Mouse (Mus musculus): Measurements from ENCODE around the gene Agk. TPM values are rescaled to one million over a fixed set of nuclear protein-coding genes. Genes with fewer than 3 reads are reported as not detected.

The Agk gene
- polyA plus RNA-seq, 1 experiment: 10.3 TPM

DNA sequence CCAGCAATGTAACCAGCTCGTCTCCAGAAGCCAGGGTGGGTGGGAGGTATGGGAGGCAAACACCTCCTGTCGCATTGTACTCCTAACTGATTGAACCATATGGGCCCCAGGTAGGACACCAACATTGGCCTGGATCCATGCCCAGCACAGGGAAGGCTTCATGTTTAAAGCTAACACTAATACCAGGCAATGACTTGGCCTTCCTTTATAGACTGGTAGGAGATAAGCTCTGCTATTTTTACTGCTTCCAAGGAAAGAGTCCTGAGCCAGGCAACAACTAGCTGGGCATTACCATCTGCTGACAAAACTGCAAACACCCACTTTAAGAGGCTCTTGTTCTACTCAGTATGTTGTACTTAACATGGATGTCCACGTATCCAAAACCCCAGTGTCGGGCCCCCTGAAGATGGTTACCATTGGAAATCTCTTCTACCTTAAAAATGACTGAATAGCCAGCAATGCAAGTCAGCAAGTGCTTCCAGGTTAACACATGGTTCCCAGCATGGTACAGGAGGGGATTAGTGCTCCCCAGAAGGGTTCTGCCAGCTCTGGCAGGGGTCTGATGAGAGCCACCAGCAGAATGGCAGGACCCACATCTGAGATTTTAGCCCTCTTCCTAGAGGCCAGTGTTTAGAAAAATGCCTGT, 78.8 kb downstream of the Agk start:
- no peak for TF ChIP-seq POLR2A (IDR thresholded peaks at IDR 0.05; ENCODE audit: control insufficient read depth, low read depth, low read length)
- no peak for TF ChIP-seq CTCF (IDR thresholded peaks at IDR 0.05; ENCODE audit: control insufficient read depth, insufficient read depth, insufficient replicate concordance, low read depth, low read length)

GRCm38 (mm10) chr6:40411085-40411484, 86.1 kb downstream of the Agk start:
- H3K4me3 ChIP-seq (ENCODE audit: control insufficient read depth, low read depth, low read length): no peak overlapping the region
- H3K36me3 ChIP-seq (ENCODE audit: control insufficient read depth, insufficient read depth, low read length): no peaks in the 10 kb centered on the region
- H3K27me3 ChIP-seq (ENCODE audit: control insufficient read depth, insufficient read depth, low read length): no peaks in the 10 kb centered on the region
- H3K27ac ChIP-seq (ENCODE audit: control insufficient read depth, insufficient read depth, low read depth, low read length): no peak overlapping the region
- H3K4me1 ChIP-seq (ENCODE audit: control insufficient read depth, insufficient read depth, low read length): no peaks in the 10 kb centered on the region
- TF ChIP-seq CTCF (IDR thresholded peaks at IDR 0.05; ENCODE audit: control insufficient read depth, insufficient read depth, insufficient replicate concordance, low read depth, low read length): no peak
- no peak for TF ChIP-seq POLR2A (IDR thresholded peaks at IDR 0.05; ENCODE audit: control insufficient read depth, low read depth, low read length)

More for the DNA sequence above, 78.8 kb downstream of the Agk start:
- no peaks in the 10 kb centered on the region; the same call in none of the 2 replicates for H3K36me3 ChIP-seq (ENCODE audit: control insufficient read depth, insufficient read depth, low read length)
- H3K27me3 ChIP-seq (ENCODE audit: control insufficient read depth, insufficient read depth, low read length): no peaks in the 10 kb centered on the region
- H3K4me3 ChIP-seq (ENCODE audit: control insufficient read depth, low read depth, low read length): no peak overlapping the region
- no peaks in the 10 kb centered on the region for H3K4me1 ChIP-seq (ENCODE audit: control insufficient read depth, insufficient read depth, low read length)
- no peak overlapping the region for H3K27ac ChIP-seq (ENCODE audit: control insufficient read depth, insufficient read depth, low read depth, low read length)

DNA sequence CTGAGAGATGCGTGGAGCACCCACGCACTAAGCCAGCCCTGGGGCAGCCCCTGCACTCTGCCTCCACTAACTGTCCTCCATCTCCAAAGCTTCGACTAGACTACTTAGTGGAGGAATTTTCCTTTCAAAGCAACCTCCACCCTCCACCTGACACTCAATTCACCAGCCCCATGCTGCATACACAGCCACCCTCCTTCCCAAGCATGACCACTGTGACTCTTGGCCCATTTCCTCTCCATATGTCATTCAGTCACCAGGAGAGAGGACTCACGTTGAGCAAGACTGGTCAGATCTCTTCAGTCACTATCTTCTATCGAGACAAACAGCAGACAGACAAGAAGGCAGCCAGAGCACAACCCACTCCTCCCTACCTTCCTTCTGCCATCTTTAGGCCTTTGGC, 88.1 kb downstream of the Agk start:
- Histone ChIP-seq H3K27me3 (ENCODE audit: control insufficient read depth, insufficient read depth, low read length) (no peaks in the 10 kb centered on the region), H3K36me3 (ENCODE audit: control insufficient read depth, insufficient read depth, low read length) (no peaks in the 10 kb centered on the region), H3K4me3 (ENCODE audit: control insufficient read depth, low read depth, low read length) (no peak overlapping the region), H3K4me1 (ENCODE audit: control insufficient read depth, insufficient read depth, low read length) (no peaks in the 10 kb centered on the region), H3K27ac (ENCODE audit: control insufficient read depth, insufficient read depth, low read depth, low read length) (no peak overlapping the region)
- TF ChIP-seq CTCF (IDR thresholded peaks at IDR 0.05; ENCODE audit: control insufficient read depth, insufficient read depth, insufficient replicate concordance, low read depth, low read length): no peak
- TF ChIP-seq POLR2A (IDR thresholded peaks at IDR 0.05; ENCODE audit: control insufficient read depth, low read depth, low read length): no peak

DNA sequence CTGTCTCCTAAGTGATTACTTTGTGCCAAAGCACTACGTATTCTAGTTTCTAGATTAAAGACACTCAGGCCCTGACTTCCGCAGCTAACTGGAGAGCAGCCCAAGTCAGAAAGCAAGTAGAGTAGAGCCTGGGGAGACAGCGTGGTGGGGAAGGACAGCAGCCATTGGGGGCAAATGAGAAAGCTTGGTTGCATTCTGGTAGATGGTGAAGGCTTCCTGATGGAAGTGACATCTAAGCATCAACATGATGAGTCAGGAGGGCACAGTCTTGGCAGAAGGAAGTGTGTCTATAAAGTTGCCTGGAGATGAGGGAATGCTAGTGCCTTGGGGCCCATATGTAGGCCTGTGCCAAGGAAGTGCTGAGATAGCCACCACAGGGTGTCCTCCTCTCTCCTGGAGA, 88.6 kb downstream of the Agk start:
- Histone ChIP-seq H3K4me3 (ENCODE audit: control insufficient read depth, low read depth, low read length) (no peak overlapping the region), H3K4me1 (ENCODE audit: control insufficient read depth, insufficient read depth, low read length) (no peaks in the 10 kb centered on the region), H3K27ac (ENCODE audit: control insufficient read depth, insufficient read depth, low read depth, low read length) (no peak overlapping the region), H3K27me3 (ENCODE audit: control insufficient read depth, insufficient read depth, low read length) (no peaks in the 10 kb centered on the region), H3K36me3 (ENCODE audit: control insufficient read depth, insufficient read depth, low read length) (no peaks in the 10 kb centered on the region)
- no peak for TF ChIP-seq CTCF (IDR thresholded peaks at IDR 0.05; ENCODE audit: control insufficient read depth, insufficient read depth, insufficient replicate concordance, low read depth, low read length)
- no peak for TF ChIP-seq POLR2A (IDR thresholded peaks at IDR 0.05; ENCODE audit: control insufficient read depth, low read depth, low read length)

DNA sequence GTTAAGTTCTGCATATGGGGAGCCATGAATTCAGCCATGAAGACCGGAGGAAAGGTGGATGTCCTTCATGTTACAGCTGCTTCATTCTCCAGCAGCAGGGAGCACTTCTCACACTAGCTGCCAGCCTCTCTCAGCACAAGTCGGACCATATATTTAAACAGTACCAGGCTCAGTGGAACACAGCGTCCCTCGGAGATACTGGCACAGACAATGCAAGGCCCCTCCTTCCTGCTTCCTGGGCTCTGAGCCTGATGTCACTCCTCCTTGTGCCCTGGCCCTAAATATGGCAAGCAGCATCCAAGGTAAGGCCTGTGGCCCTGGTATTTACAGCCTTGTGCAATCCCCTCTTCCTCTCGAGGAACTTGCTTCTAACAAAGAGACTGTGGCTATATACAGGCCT, 90.8 kb downstream of the Agk start:
- Histone ChIP-seq H3K27ac (ENCODE audit: control insufficient read depth, insufficient read depth, low read depth, low read length) (no peak overlapping the region), H3K4me1 (ENCODE audit: control insufficient read depth, insufficient read depth, low read length) (no peaks in the 10 kb centered on the region), H3K4me3 (ENCODE audit: control insufficient read depth, low read depth, low read length) (no peak overlapping the region), H3K27me3 (ENCODE audit: control insufficient read depth, insufficient read depth, low read length) (no peaks in the 10 kb centered on the region), H3K36me3 (ENCODE audit: control insufficient read depth, insufficient read depth, low read length) (no peaks in the 10 kb centered on the region)
- no peak for TF ChIP-seq POLR2A (IDR thresholded peaks at IDR 0.05; ENCODE audit: control insufficient read depth, low read depth, low read length)
- TF ChIP-seq CTCF (IDR thresholded peaks at IDR 0.05; ENCODE audit: control insufficient read depth, insufficient read depth, insufficient replicate concordance, low read depth, low read length): no peak

DNA sequence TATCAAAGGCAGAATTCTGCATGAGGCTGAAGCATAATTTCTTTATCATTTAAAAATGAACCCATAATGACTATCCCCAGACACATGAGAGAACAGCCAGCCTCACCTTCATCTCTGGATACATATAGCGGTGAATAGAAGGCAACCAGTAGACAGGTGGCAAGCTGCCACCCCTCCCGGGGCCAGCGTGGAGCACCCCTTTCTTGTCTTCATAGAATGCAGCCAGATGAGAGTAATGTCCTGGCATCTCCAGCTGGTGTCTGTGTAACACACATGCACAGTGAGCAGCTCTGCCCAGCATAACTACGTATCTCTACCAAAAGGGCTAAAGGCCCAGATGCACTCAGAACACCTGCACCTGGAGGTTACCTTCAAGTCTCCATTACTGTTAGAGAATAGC, 93.4 kb downstream of the Agk start:
- Histone ChIP-seq H3K4me3 (ENCODE audit: control insufficient read depth, low read depth, low read length) (no peak overlapping the region), H3K27ac (ENCODE audit: control insufficient read depth, insufficient read depth, low read depth, low read length) (no peak overlapping the region), H3K4me1 (ENCODE audit: control insufficient read depth, insufficient read depth, low read length) (no peaks in the 10 kb centered on the region), H3K27me3 (ENCODE audit: control insufficient read depth, insufficient read depth, low read length) (no peaks in the 10 kb centered on the region), H3K36me3 (ENCODE audit: control insufficient read depth, insufficient read depth, low read length) (no peaks in the 10 kb centered on the region)
- TF ChIP-seq POLR2A (IDR thresholded peaks at IDR 0.05; ENCODE audit: control insufficient read depth, low read depth, low read length) (no peak), CTCF (IDR thresholded peaks at IDR 0.05; ENCODE audit: control insufficient read depth, insufficient read depth, insufficient replicate concordance, low read depth, low read length) (no peak)

DNA sequence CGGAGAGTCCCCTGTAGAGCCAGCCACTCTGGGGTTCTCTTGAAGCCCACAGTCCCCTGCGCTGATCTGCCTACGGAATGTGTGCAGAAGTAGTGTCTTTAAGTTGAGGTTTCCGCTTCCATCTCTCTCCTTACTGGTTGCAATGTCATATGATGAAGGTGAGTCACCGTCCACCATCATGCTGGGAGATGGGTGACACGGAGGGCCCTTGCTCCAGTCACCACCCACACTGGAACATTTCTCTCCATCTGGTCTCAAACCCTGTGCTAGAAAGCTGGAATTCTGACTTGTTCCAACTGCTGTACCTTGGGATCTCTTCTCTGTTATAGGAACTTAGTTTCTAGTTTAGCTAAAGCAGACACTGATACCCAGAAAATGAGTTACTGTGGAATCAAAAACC, 96.1 kb downstream of the Agk start:
- Histone ChIP-seq H3K4me1 (ENCODE audit: control insufficient read depth, insufficient read depth, low read length) (no peaks in the 10 kb centered on the region), H3K4me3 (ENCODE audit: control insufficient read depth, low read depth, low read length) (no peak overlapping the region), H3K27ac (ENCODE audit: control insufficient read depth, insufficient read depth, low read depth, low read length) (no peak overlapping the region), H3K27me3 (ENCODE audit: control insufficient read depth, insufficient read depth, low read length) (no peaks in the 10 kb centered on the region), H3K36me3 (ENCODE audit: control insufficient read depth, insufficient read depth, low read length) (no peaks in the 10 kb centered on the region)
- TF ChIP-seq POLR2A (IDR thresholded peaks at IDR 0.05; ENCODE audit: control insufficient read depth, low read depth, low read length) (no peak), CTCF (IDR thresholded peaks at IDR 0.05; ENCODE audit: control insufficient read depth, insufficient read depth, insufficient replicate concordance, low read depth, low read length) (no peak)
